Mouse (Mus musculus) heart, embryonic 15.5 days (tissue): ENCODE measurements around the gene Cyth1. TPM values are rescaled to one million over a fixed set of nuclear protein-coding genes. Genes with fewer than 3 reads are reported as not detected.

Experiments
- ATAC-seq: fragments of 200-750 bp; cut with Nextera tagmentation; replicated peaks from 2 replicates; pipeline ENCODE4 v1.8.0; 2017; ENCODE audit warnings: low read depth, moderate TSS enrichment; ENCODE audit not compliant: insufficient number of reproducible peaks, insufficient read depth, low FRiP score
- H3K27ac ChIP-seq: fragments of 300-500 bp; sonication (generic); 2 replicates; pipeline ENCODE4 v1.5.1; 2015; ENCODE audit warnings: mild to moderate bottlenecking, inconsistent platforms
- H3K27me3 ChIP-seq: fragments of 300-500 bp; sonication (generic); 2 replicates; pipeline ENCODE4 v1.6.1; 2015; ENCODE audit warnings: inconsistent platforms
- H3K36me3 ChIP-seq: fragments of 300-500 bp; sonication (generic); 2 replicates; pipeline ENCODE4 v1.6.1; 2015; ENCODE audit warnings: mild to moderate bottlenecking, inconsistent platforms
- H3K4me1 ChIP-seq: fragments of 300-500 bp; sonication (generic); replicated peaks from 2 replicates; pipeline ENCODE4 v1.6.1; 2015; ENCODE audit warnings: inconsistent platforms
- H3K4me2 ChIP-seq: fragments of 300-500 bp; sonication (generic); 2 replicates; pipeline ENCODE4 v1.6.1; 2015; ENCODE audit warnings: inconsistent platforms, mild to moderate bottlenecking, moderate library complexity
- H3K4me3 ChIP-seq: fragments of 300-500 bp; sonication (generic); 2 replicates; pipeline ENCODE4 v1.5.1; 2015; ENCODE audit warnings: mild to moderate bottlenecking, inconsistent platforms
- H3K9ac ChIP-seq: fragments of 300-500 bp; sonication (generic); 2 replicates; pipeline ENCODE4 v1.6.1; 2015; ENCODE audit warnings: mild to moderate bottlenecking, inconsistent platforms
- H3K9me3 ChIP-seq: fragments of 300-500 bp; sonication (generic); replicated peaks from 2 replicates; pipeline ENCODE4 v1.6.1; 2016; ENCODE audit warnings: inconsistent platforms
- WGBS: fragments of 180-500 bp; shearing (Covaris S2); methylation state at CpG from one replicate; pipeline ENCODE4 v1.1.7; 2015; ENCODE audit warnings: mixed read lengths; 5-methylcytosine and 5-hydroxymethylcytosine counted together
- polyA plus RNA-seq: library from polyadenylated mRNA; unstranded; fragments of >200 nt; fragmentation: Nextera tagmentation; extraction: Ambion mirVana; gene quantifications from 2 replicates; pipeline ENCODE4 v1.2.1, GENCODE M21; 2015

Cyth1 gene
- polyA plus RNA-seq, 1 experiment from 2014 or later, result 18.0 TPM

GRCm38 (mm10) chr11:118276328-118276727, 27.9 kb upstream of the Cyth1 start:
- no peaks in the 10 kb centered on the region for H3K9me3 ChIP-seq
- 85% methylated on average over 7 of the region's 7 CpGs for whole genome bisulfite sequencing

GRCm38 (mm10) chr11:118275092-118275491, 26.7 kb upstream of the Cyth1 start:
- no peaks in the 10 kb centered on the region for H3K4me1 ChIP-seq
- H3K9ac ChIP-seq, result no peak overlapping the region
- H3K9me3 ChIP-seq, result no peaks in the 10 kb centered on the region
- no peak overlapping the region for H3K4me3 ChIP-seq
- H3K36me3 ChIP-seq, result peaks cover 95% of the 10 kb centered on the region
- no peak for ATAC-seq
- no peaks in the 10 kb centered on the region for H3K27me3 ChIP-seq
- no peak overlapping the region for H3K4me2 ChIP-seq
- H3K27ac ChIP-seq, result no peak overlapping the region
- WGBS, result 95% methylated on average over 9 of the region's 9 CpGs

More at GRCm38 (mm10) chr11:118276328-118276727, 27.9 kb upstream of the Cyth1 start:
- H3K27me3 ChIP-seq, result no peaks in the 10 kb centered on the region
- H3K27ac ChIP-seq, result no peak overlapping the region
- peaks cover 91% of the 10 kb centered on the region for H3K36me3 ChIP-seq
- no peak overlapping the region for H3K4me3 ChIP-seq
- no peaks in the 10 kb centered on the region for H3K4me1 ChIP-seq
- ATAC-seq, result no peak
- H3K9ac ChIP-seq, result no peak overlapping the region
- no peak overlapping the region for H3K4me2 ChIP-seq

DNA sequence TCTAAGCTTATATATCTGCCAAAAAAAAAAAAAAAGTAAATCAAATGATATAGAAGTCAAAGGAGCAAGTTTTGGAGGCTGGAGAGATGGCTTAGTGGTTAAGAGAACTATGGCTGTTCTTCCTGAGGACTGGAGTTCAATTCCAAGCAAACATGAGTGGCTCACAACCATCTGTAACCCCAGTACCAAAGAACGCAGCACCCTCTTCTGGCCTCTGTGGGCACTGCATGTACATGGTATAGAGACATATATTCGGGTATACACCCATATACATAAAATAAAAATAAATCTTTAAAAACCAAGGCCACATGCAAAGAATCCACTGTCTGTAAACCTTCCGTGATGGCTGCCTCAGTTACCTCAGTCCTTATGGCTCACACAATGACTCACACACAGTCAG, 21.4 kb upstream of the Cyth1 start:
- 91% methylated on average over 3 of the region's 3 CpGs for WGBS

GRCm38 (mm10) chr11:118266666-118267046, 18.3 kb upstream of the Cyth1 start:
- H3K4me1 ChIP-seq, result no peaks in the 10 kb centered on the region
- H3K4me2 ChIP-seq, result no peak overlapping the region
- H3K27ac ChIP-seq, result no peak overlapping the region
- no peak overlapping the region for H3K9ac ChIP-seq
- peaks cover 89% of the 10 kb centered on the region for H3K36me3 ChIP-seq
- H3K4me3 ChIP-seq, result no peak overlapping the region
- no peak for ATAC-seq
- WGBS, result 91% methylated on average over 7 of the region's 7 CpGs
- H3K27me3 ChIP-seq, result no peaks in the 10 kb centered on the region
- no peaks in the 10 kb centered on the region for H3K9me3 ChIP-seq

More for the DNA sequence above, 21.4 kb upstream of the Cyth1 start:
- no peaks in the 10 kb centered on the region for H3K27me3 ChIP-seq
- no peak for ATAC-seq
- no peaks in the 10 kb centered on the region for H3K9me3 ChIP-seq
- no peaks in the 10 kb centered on the region for H3K4me1 ChIP-seq
- no peak overlapping the region for H3K27ac ChIP-seq
- H3K36me3 ChIP-seq, result peaks cover 88% of the 10 kb centered on the region
- H3K4me2 ChIP-seq, result no peak overlapping the region
- no peak overlapping the region for H3K4me3 ChIP-seq
- H3K9ac ChIP-seq, result no peak overlapping the region

GRCm38 (mm10) chr11:118266044-118266665, 17.8 kb upstream of the Cyth1 start:
- ATAC-seq, result no peak
- Histone ChIP-seq H3K9ac (no peak overlapping the region), H3K9me3 (no peaks in the 10 kb centered on the region), H3K4me1 (no peaks in the 10 kb centered on the region), H3K27ac (no peak overlapping the region), H3K36me3 (peaks cover 88% of the 10 kb centered on the region), H3K4me2 (no peak overlapping the region), H3K4me3 (no peak overlapping the region), H3K27me3 (no peaks in the 10 kb centered on the region)
- WGBS, result 87% methylated on average over 10 of the region's 10 CpGs

DNA sequence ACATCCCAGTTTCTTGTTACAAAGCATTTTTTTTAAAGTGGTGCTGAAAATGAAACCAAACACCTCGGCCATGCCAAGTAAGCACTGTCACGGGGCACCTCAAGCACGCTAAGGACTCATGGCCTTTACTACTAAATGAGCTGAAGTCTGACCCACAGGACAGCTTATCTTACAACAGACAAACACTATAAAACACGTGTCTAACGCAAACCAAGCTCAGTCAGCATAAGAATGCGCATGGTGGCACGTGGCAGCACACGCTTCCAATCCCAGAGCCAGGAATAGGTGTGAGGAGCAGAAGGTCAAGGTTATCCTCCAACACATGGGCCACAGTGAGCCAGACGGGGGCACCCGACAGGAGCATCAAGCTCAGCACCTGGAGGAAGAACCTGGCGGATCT, 17.2 kb upstream of the Cyth1 start:
- Histone ChIP-seq H3K9me3 (no peaks in the 10 kb centered on the region), H3K4me1 (no peaks in the 10 kb centered on the region), H3K27ac (no peak overlapping the region), H3K9ac (no peak overlapping the region), H3K36me3 (peaks cover 90% of the 10 kb centered on the region), H3K4me3 (no peak overlapping the region), H3K4me2 (no peak overlapping the region), H3K27me3 (no peaks in the 10 kb centered on the region)
- 77% methylated on average over 11 of the region's 11 CpGs for WGBS
- no peak for ATAC-seq

DNA sequence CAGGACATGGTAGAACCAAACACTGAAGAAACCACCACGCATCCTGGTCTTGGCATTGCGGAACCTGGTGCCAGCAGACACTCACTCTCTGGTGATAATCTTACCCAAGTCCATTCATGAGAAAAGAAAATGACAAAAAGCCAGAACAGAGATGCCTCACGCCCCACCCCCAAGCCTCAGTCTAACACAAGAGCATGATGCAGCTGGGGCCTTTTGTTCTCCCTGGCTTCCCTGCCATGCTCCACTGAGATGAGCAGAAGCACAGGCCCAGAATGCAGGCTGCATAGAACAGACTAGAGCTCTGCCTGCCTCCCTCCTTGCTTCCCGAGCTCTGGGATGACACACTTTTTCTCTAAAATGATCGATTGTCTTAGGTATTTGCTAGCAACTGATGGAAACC, 14.8 kb upstream of the Cyth1 start:
- ATAC-seq, result no peak
- Histone ChIP-seq H3K9me3 (no peaks in the 10 kb centered on the region), H3K4me3 (no peak overlapping the region), H3K27me3 (no peaks in the 10 kb centered on the region), H3K4me1 (no peaks in the 10 kb centered on the region), H3K27ac (no peak overlapping the region), H3K4me2 (no peak overlapping the region), H3K36me3 (peaks cover 89% of the 10 kb centered on the region), H3K9ac (no peak overlapping the region)
- WGBS, result 93% methylated on average over 5 of the region's 5 CpGs

DNA sequence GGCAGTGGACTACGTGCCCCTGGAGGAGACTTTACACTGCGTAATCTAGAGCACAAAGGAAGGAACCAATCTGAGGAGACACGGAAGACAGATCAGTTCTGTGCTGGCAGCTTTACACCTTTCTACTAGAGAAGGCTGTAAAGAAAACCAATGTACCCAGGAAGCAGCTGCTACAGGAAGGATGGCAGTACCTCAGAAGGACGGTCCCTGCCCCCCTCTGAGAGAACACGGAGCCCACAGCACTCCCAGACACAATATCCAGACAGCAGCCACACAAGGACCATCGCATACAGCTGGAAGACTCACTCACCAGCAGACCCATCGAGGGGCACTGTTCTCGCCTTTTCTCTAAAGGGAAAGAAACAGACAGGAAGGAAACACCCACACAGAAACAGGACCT, 11.7 kb upstream of the Cyth1 start:
- Histone ChIP-seq H3K4me3 (no peak overlapping the region), H3K4me2 (no peak overlapping the region), H3K9me3 (no peaks in the 10 kb centered on the region), H3K27ac (no peak overlapping the region), H3K36me3 (peaks cover 76% of the 10 kb centered on the region), H3K27me3 (no peaks in the 10 kb centered on the region), H3K9ac (no peak overlapping the region), H3K4me1 (peaks cover 8% of the 10 kb centered on the region; the same call in 1 of the 2 replicates)
- 73% methylated on average over 8 of the region's 8 CpGs for WGBS
- ATAC-seq, result no peak

GRCm38 (mm10) chr11:118259580-118259979, 11.2 kb upstream of the Cyth1 start:
- H3K9me3 ChIP-seq, result no peaks in the 10 kb centered on the region
- peaks cover 71% of the 10 kb centered on the region for H3K36me3 ChIP-seq
- ATAC-seq, result no peak
- no peak overlapping the region for H3K9ac ChIP-seq
- WGBS, result 96% methylated on average over 8 of the region's 8 CpGs
- no peak overlapping the region for H3K4me3 ChIP-seq
- no peak overlapping the region for H3K4me2 ChIP-seq
- peaks cover 11% of the 10 kb centered on the region for H3K4me1 ChIP-seq
- no peaks in the 10 kb centered on the region for H3K27me3 ChIP-seq
- H3K27ac ChIP-seq, result no peak overlapping the region

DNA sequence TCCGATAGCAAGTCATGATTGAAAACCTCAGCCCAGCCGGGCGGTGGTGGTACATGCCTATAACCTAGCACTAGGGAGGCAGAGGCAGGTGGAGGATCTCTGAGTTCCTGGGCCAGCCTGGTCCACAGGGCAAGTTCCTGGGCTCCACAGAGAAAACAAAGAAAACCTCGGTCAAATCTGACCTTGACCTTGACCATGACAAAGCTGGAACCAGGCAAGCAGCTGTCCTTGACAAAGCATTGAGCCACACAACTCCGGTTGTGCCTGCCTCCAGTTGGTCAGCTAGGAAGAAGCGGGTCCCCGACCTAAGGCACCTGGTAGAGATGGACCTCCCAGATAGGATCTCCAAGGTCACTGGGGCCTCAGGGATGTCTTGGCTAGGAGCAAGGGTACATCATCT, 8.0 kb upstream of the Cyth1 start:
- Histone ChIP-seq H3K4me3 (no peak overlapping the region), H3K9me3 (no peaks in the 10 kb centered on the region), H3K9ac (no peak overlapping the region), H3K36me3 (peaks cover 40% of the 10 kb centered on the region), H3K27ac (0 out of 2 replicates have a peak overlapping the region, but pooled peaks have one; percentile 28), H3K4me2 (no peak overlapping the region), H3K4me1 (peaks cover 26% of the 10 kb centered on the region), H3K27me3 (no peaks in the 10 kb centered on the region)
- ATAC-seq, result no peak; the same call in 1 of the 2 replicates
- WGBS, result 75% methylated on average over 7 of the region's 7 CpGs

- Histone ChIP-seq H3K4me2 (no peak overlapping the region), H3K27me3 (no peaks in the 10 kb centered on the region), H3K36me3 (peaks cover 21% of the 10 kb centered on the region; the same call in 1 of the 2 replicates), H3K4me1 (peaks cover 30% of the 10 kb centered on the region), H3K4me3 (no peak overlapping the region), H3K27ac (peak overlapping the region; percentile 66), H3K9ac (no peak overlapping the region), H3K9me3 (no peaks in the 10 kb centered on the region)
- ATAC-seq, result no peak
- WGBS, result 54% methylated on average over 15 of the region's 15 CpGs
Observed at GRCm38 (mm10) chr11:118254159-118254951, 6.0 kb upstream of the Cyth1 start.
